Comparison of ENCODE assay signal across 12 mouse cellular contexts in genomic region chr6:80126419-80126818, GRCm38 (mm10).
"Had no signal": no experiment of that assay in that cellular context is flagged by ENCODE, and none has a peak within 500 bp of the region (broad histone marks: within the 10 kb centered on the region; RNA-seq: fewer than 3 reads in every experiment).

No protein-coding gene starts in this region.

- DNase-seq: gastrocnemius, postnatal 14 days; gastrocnemius, postnatal 36 days; heart, adult 11 months; heart, adult 2 months; heart, postnatal 14 days; heart, postnatal 36 days; kidney, adult 11 months; kidney, adult 2 months; kidney, adult 9 months; kidney, postnatal 14 days; kidney, postnatal 36 days; left cerebral cortex, postnatal 4 days had no signal
